Mouse (Mus musculus) inflammation-experienced regulatory T-cells, adult 16 weeks (primary cell): ENCODE results near the gene CK137956. TPM values are rescaled to one million over a fixed set of nuclear protein-coding genes. Genes with fewer than 3 reads are reported as not detected.

ENCODE experiments used
- polyA plus RNA-seq: library from polyadenylated mRNA; unstranded; fragments of 100-300 nt; shearing (Covaris generic); gene quantifications from one replicate; pipeline ENCODE4 v1.2.1, GENCODE M21; 2017

The CK137956 gene
- not detected for polyA plus RNA-seq

GRCm38 (mm10) chr4:127970901-127971868, at the start of gene CK137956:
TSS of gene CK137956 (minus strand) at chr4:127970951.

GRCm38 (mm10) chr4:127987784-127988455, 17.2 kb upstream of the CK137956 start, which contains the start of gene Csmd2:
TSS of gene Csmd2 (plus strand) at chr4:127987857.

Other genes with a start within 250 kb of the CK137956 start
- gene Csmd2, start 16.9 kb upstream of the CK137956 start, polyA plus RNA-seq, result not detected